Mouse (Mus musculus): ENCODE data around the gene Ptprt. TPM values are rescaled to one million over a fixed set of nuclear protein-coding genes. Genes with fewer than 3 reads are reported as not detected.

Gene Ptprt
- polyA plus RNA-seq, 1 experiment, result 15.9 TPM

DNA sequence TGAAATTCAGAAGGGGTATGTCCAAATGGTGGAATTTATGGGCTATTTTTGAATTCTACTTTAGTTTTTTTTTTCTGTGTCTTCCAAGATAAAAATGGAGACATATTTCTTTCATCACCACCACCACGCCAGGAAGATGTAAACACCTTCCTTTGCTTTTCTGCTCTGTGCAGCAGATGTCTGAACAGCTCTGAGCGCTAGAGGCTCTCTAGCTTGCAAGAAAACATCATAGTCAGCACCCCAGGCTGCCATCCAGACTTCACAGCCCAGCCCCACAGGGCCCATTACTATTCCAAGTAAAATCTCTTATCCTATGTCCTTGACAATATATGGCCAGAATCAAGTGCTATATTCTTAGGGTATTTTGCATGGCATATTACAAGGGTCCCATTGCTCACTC, 542.9 kb downstream of the Ptprt start:
- H3K4me1 ChIP-seq (ENCODE audit: control insufficient read depth, insufficient read depth, low read length), result no peaks in the 10 kb centered on the region
- no peak for DNase-seq
- H3K27me3 ChIP-seq (ENCODE audit: control insufficient read depth, insufficient read depth, low read length), result no peaks in the 10 kb centered on the region
- whole genome bisulfite sequencing, result 98% methylated on average over 2 of the region's 2 CpGs
- no peak overlapping the region for H3K4me3 ChIP-seq (replicated peaks; ENCODE audit: insufficient read depth, low read depth, low read length)
- no peak overlapping the region for H3K27ac ChIP-seq (ENCODE audit: insufficient read depth, low read length)
- TF ChIP-seq CTCF (IDR thresholded peaks at IDR 0.05; ENCODE audit: borderline replicate concordance, insufficient read depth, low read depth, low read length) (no peak), POLR2A (IDR thresholded peaks at IDR 0.05; ENCODE audit: borderline replicate concordance, insufficient read depth, low read length) (no peak)

DNA sequence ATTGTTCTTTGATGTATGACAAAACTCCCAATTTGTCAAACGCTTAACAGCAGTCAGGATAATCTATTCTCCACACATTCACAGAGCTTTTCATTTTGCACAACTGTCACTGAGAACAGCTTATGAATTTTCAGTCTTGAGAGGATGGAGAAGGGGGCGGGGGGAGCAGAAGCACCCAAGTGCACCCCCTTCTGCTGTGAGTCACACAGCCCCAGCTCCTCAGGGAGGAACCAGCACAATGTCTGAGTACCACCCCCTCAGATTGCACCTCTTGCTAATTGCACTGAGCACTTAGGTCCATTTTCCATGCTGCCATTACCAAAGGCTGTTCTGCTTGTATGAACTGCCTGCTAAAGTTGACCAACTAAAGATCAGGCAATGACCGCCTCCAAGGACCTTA, 578.6 kb downstream of the Ptprt start:
- Histone ChIP-seq H3K4me1 (ENCODE audit: control insufficient read depth, insufficient read depth, low read length) (no peaks in the 10 kb centered on the region), H3K27ac (ENCODE audit: insufficient read depth, low read length) (no peak overlapping the region), H3K27me3 (ENCODE audit: control insufficient read depth, insufficient read depth, low read length) (no peaks in the 10 kb centered on the region; the same call in 1 of the 2 replicates), H3K4me3 (replicated peaks; ENCODE audit: insufficient read depth, low read depth, low read length) (no peak overlapping the region)
- 92% methylated on average over 3 of the region's 3 CpGs for WGBS
- no peak for DNase-seq
- TF ChIP-seq POLR2A (IDR thresholded peaks at IDR 0.05; ENCODE audit: borderline replicate concordance, insufficient read depth, low read length), result no peak
- no peak for TF ChIP-seq CTCF (IDR thresholded peaks at IDR 0.05; ENCODE audit: borderline replicate concordance, insufficient read depth, low read depth, low read length)

DNA sequence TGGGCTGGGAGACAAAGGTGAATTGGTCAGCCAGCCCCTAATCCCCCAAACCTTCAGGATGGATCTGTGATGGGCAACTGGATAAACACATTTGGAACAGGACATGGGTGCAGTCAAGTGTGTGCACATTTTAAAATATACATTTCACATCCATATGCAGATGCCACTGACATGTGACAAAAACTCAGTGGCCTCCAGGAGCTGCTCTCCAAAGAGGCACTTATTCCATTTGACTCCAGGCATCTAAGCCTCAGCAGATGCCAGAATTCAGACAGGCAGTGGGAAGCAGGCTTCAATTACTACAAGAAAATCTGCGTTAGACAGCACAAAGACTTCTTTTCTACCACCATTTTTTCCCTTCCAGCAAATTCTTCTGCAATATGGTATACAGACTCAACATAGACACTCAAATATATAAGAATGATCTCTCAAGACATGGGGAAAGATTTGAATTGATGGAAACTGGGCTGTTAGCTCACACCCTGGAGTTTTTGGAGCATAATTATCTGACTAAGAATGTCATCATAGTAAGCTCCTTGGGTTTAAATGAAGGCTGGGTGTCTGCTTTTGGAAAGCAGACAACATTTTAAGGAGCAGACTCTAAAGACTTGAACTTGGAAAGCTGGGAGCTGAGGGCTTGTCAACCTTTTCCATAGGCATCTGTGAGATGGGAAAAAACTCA, 580.1 kb downstream of the Ptprt start:
- TF ChIP-seq POLR2A (IDR thresholded peaks at IDR 0.05; ENCODE audit: borderline replicate concordance, insufficient read depth, low read length) (no peak), CTCF (IDR thresholded peaks at IDR 0.05; ENCODE audit: borderline replicate concordance, insufficient read depth, low read depth, low read length) (no peak)
- Histone ChIP-seq H3K27ac (ENCODE audit: insufficient read depth, low read length) (no peak overlapping the region), H3K4me1 (ENCODE audit: control insufficient read depth, insufficient read depth, low read length) (no peaks in the 10 kb centered on the region), H3K27me3 (ENCODE audit: control insufficient read depth, insufficient read depth, low read length) (no peaks in the 10 kb centered on the region; the same call in 1 of the 2 replicates), H3K4me3 (replicated peaks; ENCODE audit: insufficient read depth, low read depth, low read length) (no peak overlapping the region)
- no peak for DNase-seq
- 59% methylated on average over 1 of the region's 1 CpGs for WGBS

DNA sequence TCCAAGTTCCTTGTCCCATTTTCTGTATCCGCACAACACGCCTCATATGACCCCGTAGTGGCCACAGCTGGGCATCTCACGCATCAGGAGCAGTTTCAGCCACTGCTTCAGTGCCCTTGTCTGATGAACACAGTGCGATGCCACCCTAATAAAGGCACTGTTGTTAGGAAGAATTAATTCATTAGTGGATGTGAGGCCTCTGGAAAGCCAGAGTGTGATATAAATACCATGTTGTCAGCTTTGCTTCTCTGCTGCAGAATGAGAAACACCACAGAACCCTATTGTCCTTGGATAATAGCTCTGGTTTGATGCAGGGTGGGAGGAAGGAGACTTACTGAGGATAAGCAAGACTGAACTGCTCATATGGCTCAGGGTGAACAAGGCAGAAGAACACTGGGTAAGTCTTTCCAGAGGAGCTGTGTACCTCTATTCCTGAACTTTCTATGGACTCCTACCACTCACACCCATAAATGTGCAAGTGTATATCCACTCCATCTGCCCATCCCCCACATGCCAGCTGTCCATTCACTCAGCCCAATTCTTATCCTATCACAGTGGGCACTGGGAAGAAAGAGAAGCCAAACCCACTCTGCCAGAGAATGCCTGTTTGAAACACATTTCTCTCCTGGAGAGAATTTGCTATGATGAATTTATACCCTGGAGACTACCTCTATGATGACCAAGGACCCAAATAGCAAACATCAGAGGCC, 582.2 kb downstream of the Ptprt start:
- Histone ChIP-seq H3K4me1 (ENCODE audit: control insufficient read depth, insufficient read depth, low read length) (no peaks in the 10 kb centered on the region), H3K27me3 (ENCODE audit: control insufficient read depth, insufficient read depth, low read length) (no peaks in the 10 kb centered on the region; the same call in 1 of the 2 replicates), H3K27ac (ENCODE audit: insufficient read depth, low read length) (no peak overlapping the region), H3K4me3 (replicated peaks; ENCODE audit: insufficient read depth, low read depth, low read length) (no peak overlapping the region)
- DNase-seq, result peak in 1 of 2 experiments; percentile 8
- WGBS, result 77% methylated on average over 5 of the region's 5 CpGs
- TF ChIP-seq POLR2A (IDR thresholded peaks at IDR 0.05; ENCODE audit: borderline replicate concordance, insufficient read depth, low read length), result no peak
- no peak for TF ChIP-seq CTCF (IDR thresholded peaks at IDR 0.05; ENCODE audit: borderline replicate concordance, insufficient read depth, low read depth, low read length)

DNA sequence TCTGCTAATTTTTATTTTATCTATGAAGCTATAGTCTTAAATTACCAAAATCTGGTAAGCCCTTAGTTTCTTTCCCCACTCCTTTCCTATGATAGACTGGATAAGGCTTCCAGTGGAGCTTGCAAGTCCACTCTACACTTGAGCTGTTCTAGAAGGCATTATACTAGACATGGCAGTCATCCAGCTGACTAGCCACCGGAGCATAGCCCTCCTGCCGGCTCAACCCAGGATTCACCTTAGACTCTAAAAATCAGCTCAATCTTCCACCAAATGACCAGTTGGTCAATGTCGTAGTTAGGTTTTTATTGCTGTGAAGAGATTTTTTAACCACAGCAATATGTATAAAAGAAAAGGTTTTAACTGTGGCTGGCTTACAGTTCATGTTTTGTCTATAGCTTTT, 608.1 kb downstream of the Ptprt start:
- peak in 1 of 2 experiments; percentile 7 for DNase-seq
- Histone ChIP-seq H3K27ac (ENCODE audit: insufficient read depth, low read length) (no peak overlapping the region), H3K27me3 (ENCODE audit: control insufficient read depth, insufficient read depth, low read length) (no peaks in the 10 kb centered on the region), H3K4me1 (ENCODE audit: control insufficient read depth, insufficient read depth, low read length) (no peaks in the 10 kb centered on the region), H3K4me3 (replicated peaks; ENCODE audit: insufficient read depth, low read depth, low read length) (no peak overlapping the region)
- WGBS, result 27% methylated on average over 3 of the region's 3 CpGs
- no peak for TF ChIP-seq CTCF (IDR thresholded peaks at IDR 0.05; ENCODE audit: borderline replicate concordance, insufficient read depth, low read depth, low read length)
- TF ChIP-seq POLR2A (IDR thresholded peaks at IDR 0.05; ENCODE audit: borderline replicate concordance, insufficient read depth, low read length), result no peak

DNA sequence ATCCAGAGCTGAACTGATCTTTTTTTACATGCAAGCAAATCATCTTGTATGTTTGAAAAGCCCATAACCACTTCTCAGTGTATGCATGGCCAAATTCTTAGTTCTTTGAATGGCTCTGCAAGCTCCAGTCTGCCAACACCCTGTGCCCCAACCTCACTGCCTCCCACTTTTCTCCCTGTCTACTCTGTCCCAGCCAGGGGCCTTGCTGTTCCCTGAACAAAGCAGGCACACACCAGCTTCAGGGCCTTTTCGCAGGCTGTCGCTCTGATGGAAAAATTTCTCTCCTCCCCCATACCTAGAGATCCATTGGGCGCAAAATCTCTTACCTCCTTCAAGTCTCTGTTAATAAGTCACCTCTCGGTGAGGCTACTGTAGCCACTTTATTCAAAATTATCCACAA, 610.7 kb downstream of the Ptprt start:
- 90% methylated on average over 4 of the region's 4 CpGs for WGBS
- TF ChIP-seq CTCF (IDR thresholded peaks at IDR 0.05; ENCODE audit: borderline replicate concordance, insufficient read depth, low read depth, low read length) (no peak), POLR2A (IDR thresholded peaks at IDR 0.05; ENCODE audit: borderline replicate concordance, insufficient read depth, low read length) (no peak)

DNA sequence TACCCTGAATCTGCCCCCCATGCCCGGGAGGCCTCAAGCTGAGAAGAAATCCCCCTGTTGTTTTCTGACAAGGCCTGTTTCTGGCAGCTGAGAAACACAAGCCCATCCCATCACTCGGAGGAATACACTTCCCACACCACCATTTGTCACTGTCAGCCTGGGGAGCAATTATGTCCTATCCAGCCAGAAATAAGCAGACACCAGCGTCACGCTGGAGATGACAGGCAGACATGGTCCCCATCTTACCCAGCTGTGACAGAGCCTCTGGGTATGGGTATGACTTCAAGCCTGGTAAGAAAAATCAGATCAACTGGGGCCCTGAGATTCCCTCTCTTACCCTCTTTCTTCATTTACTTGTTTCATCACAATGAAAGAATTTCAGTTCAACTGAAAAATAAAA, 625.3 kb downstream of the Ptprt start:
- TF ChIP-seq POLR2A (IDR thresholded peaks at IDR 0.05; ENCODE audit: borderline replicate concordance, insufficient read depth, low read length) (no peak), CTCF (IDR thresholded peaks at IDR 0.05; ENCODE audit: borderline replicate concordance, insufficient read depth, low read depth, low read length) (no peak)
- no peaks in the 10 kb centered on the region for H3K27me3 ChIP-seq (ENCODE audit: control insufficient read depth, insufficient read depth, low read length)
- 65% methylated on average over 4 of the region's 4 CpGs for WGBS
- no peak for DNase-seq
- no peaks in the 10 kb centered on the region; the same call in none of the 2 replicates for H3K4me1 ChIP-seq (ENCODE audit: control insufficient read depth, insufficient read depth, low read length)
- no peak overlapping the region for H3K27ac ChIP-seq (ENCODE audit: insufficient read depth, low read length)
- no peak overlapping the region for H3K4me3 ChIP-seq (replicated peaks; ENCODE audit: insufficient read depth, low read depth, low read length)

More for the DNA sequence above, 610.7 kb downstream of the Ptprt start:
- no peaks in the 10 kb centered on the region for H3K27me3 ChIP-seq (ENCODE audit: control insufficient read depth, insufficient read depth, low read length)
- H3K4me1 ChIP-seq (ENCODE audit: control insufficient read depth, insufficient read depth, low read length), result no peaks in the 10 kb centered on the region
- no peak overlapping the region for H3K27ac ChIP-seq (ENCODE audit: insufficient read depth, low read length)
- no peak for DNase-seq
- H3K4me3 ChIP-seq (replicated peaks; ENCODE audit: insufficient read depth, low read depth, low read length), result no peak overlapping the region

DNA sequence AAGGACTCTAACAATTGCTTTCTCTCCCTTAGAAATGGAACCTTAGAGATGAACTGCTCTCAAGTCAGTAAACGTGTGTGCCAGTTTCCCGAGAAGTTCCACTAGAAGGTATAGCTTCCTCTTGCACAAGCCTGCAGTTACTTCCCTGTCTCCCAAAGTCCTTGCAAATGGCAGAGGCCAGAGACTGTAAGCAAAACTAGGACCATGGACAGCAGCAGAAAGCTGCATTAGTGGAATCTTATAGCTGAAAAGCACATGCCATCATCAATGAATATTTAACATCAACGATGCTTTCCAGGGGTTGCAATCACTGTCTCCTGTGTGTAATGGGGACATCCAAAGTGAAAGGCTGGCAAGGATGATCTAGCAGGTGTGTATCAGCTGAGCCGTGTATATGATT, 629.3 kb downstream of the Ptprt start:
- WGBS, result 66% methylated on average over 4 of the region's 4 CpGs
- H3K27ac ChIP-seq (ENCODE audit: insufficient read depth, low read length), result no peak overlapping the region
- no peaks in the 10 kb centered on the region; the same call in none of the 2 replicates for H3K4me1 ChIP-seq (ENCODE audit: control insufficient read depth, insufficient read depth, low read length)
- H3K27me3 ChIP-seq (ENCODE audit: control insufficient read depth, insufficient read depth, low read length), result no peaks in the 10 kb centered on the region
- TF ChIP-seq CTCF (IDR thresholded peaks at IDR 0.05; ENCODE audit: borderline replicate concordance, insufficient read depth, low read depth, low read length) (no peak), POLR2A (IDR thresholded peaks at IDR 0.05; ENCODE audit: borderline replicate concordance, insufficient read depth, low read length) (no peak)
- H3K4me3 ChIP-seq (replicated peaks; ENCODE audit: insufficient read depth, low read depth, low read length), result no peak overlapping the region
- no peak for DNase-seq

Data from cerebellum, adult 2 months (tissue).